Mouse (Mus musculus) cortical plate, adult 2 months (tissue): ENCODE measurements around the gene 1700123O20Rik. TPM values are rescaled to one million over a fixed set of nuclear protein-coding genes. Genes with fewer than 3 reads are reported as not detected.

Source experiments
- H3K27ac ChIP-seq: fragments of 200-500 bp; 2 replicates; pipeline ENCODE4 v1.5.1; 2012; ENCODE audit warnings: low read length, control low read depth, inconsistent platforms; ENCODE audit not compliant: insufficient read depth
- H3K4me1 ChIP-seq: fragments of 200-500 bp; 2 replicates; pipeline ENCODE4 v1.6.1; 2011; ENCODE audit warnings: low read length; ENCODE audit not compliant: control insufficient read depth, insufficient read depth
- H3K4me3 ChIP-seq: fragments of 200-500 bp; 2 replicates; pipeline ENCODE4 v1.5.1; 2011; ENCODE audit warnings: mild to moderate bottlenecking, low read length, control low read depth; ENCODE audit not compliant: insufficient read depth
- CTCF ChIP-seq: fragments of 200-500 bp; IDR thresholded peaks from 2 replicates; pipeline ENCODE4 v1.5.1; 2011; ENCODE audit warnings: mild to moderate bottlenecking, control low read depth, low read length; ENCODE audit not compliant: insufficient read depth; ENCODE audit errors: extremely low read depth
- POLR2A ChIP-seq: fragments of 200-500 bp; IDR thresholded peaks from 2 replicates; pipeline ENCODE4 v1.6.1; 2011; ENCODE audit warnings: mild to moderate bottlenecking, low read length, control low read depth; ENCODE audit not compliant: insufficient read depth; ENCODE audit errors: extremely low read depth
- polyA plus RNA-seq: library from polyadenylated mRNA; depleted of rRNA; stranded (reverse); fragments of >200 nt; gene quantifications from 2 replicates; pipeline ENCODE4 v1.2.3, GENCODE M21; 2012

1700123O20Rik gene
- polyA plus RNA-seq, 1 experiment = 37.9 TPM

DNA sequence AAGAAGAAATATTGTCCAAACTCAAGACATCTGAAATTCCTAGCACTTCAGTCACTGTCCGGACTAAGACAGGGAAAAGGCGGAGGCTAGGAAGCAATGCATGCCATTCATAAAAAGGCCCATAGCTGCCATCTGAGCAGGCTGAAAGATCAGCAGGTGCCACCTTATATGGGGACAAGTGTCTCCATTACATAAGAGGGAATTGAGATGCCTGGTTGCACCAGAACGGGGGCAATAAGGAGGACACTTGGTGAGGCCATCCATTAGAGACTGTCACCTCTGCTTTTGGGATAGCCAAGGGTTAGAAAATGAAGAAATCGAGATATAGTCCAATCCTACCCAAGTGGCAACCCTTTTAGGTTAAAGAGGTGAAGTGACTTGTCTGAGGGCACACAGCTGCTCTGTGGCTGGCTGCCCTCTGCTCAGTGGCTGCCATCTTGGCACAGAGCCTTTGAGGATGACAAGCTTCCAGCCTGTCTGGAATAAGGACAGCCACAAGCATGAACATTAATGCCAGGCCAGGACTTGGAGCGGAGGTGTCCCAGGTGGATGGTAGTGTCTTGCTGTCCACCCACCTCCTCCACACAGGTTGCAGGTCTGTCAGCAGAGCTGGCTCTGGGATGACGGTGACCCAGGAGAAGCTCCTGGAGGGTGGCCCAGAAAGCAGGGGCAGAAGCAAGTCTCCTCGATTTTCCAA lies 34.8 kb downstream of the 1700123O20Rik start:
- H3K4me3 ChIP-seq = no peak overlapping the region
- TF ChIP-seq CTCF (no peak), POLR2A (no peak; the same call in 1 of the 2 replicates)
- H3K4me1 ChIP-seq = no peaks in the 10 kb centered on the region
- no peak overlapping the region for H3K27ac ChIP-seq

DNA sequence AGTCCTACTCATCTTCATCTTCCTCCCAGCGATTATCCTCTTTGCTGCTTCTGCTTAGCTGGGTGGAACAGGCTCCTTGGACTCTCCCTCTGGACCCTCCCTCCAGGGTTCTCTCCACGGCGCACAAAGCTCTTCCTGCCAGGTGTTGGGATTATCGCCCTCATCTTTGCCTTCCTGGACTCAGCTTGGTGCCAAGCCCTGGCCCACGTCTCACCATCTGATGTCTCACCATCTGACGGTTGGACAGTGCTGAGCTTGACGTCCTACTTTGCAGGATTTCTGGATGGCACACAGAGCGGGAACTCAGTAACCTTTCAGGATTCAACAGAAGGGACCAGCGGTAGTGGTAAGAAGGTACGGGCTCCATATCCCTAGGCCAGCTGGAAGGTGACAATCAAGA lies 35.7 kb downstream of the 1700123O20Rik start:
- no peak overlapping the region for H3K4me3 ChIP-seq
- TF ChIP-seq POLR2A = no peak
- TF ChIP-seq CTCF = no peak
- H3K27ac ChIP-seq = no peak overlapping the region
- H3K4me1 ChIP-seq = no peaks in the 10 kb centered on the region

DNA sequence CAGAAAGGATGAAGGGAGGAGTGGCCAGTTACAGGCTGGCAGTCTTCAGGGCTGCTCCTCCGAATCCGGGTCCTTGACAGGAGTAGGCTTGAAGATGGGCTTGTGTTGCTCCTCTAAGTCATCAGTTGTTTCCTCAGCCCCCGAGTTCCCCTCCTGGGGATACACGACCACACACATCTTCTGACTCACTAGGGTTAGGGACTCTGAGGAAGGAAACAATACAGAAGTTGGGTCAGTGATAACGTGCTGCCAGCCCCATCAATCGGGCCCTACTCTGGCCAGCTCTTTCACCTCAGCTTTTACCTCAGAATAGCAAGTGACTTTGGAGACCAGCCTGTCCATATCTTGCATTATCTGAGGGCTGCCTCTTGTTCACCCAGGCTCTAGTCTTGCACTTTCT lies 38.0 kb downstream of the 1700123O20Rik start:
- Histone ChIP-seq H3K27ac (no peak overlapping the region), H3K4me1 (no peaks in the 10 kb centered on the region; the same call in 1 of the 2 replicates), H3K4me3 (no peak overlapping the region)
- TF ChIP-seq POLR2A (no peak), CTCF (no peak)

DNA sequence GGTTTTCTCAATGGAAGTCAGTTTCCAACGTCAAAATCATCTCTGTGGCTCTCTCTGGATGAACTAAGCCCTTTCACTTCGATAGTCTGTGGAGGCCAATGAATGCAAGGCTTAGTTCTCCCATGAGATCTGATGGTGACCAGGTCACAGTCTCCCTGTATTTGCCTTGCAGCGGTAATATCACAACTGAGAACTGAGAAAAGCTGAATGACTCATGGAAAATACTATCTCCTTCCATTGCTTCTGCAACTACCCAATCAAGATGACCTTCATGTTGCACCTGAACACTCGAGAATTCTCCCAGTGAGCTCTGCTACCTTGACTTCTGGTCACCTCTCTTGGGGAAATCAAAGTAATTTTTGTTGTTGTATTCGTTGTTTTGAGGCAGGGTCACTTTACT lies 41.5 kb downstream of the 1700123O20Rik start:
- TF ChIP-seq CTCF = no peak
- Histone ChIP-seq H3K27ac (no peak overlapping the region), H3K4me1 (peaks cover 4% of the 10 kb centered on the region; the same call in 1 of the 2 replicates), H3K4me3 (no peak overlapping the region)

DNA sequence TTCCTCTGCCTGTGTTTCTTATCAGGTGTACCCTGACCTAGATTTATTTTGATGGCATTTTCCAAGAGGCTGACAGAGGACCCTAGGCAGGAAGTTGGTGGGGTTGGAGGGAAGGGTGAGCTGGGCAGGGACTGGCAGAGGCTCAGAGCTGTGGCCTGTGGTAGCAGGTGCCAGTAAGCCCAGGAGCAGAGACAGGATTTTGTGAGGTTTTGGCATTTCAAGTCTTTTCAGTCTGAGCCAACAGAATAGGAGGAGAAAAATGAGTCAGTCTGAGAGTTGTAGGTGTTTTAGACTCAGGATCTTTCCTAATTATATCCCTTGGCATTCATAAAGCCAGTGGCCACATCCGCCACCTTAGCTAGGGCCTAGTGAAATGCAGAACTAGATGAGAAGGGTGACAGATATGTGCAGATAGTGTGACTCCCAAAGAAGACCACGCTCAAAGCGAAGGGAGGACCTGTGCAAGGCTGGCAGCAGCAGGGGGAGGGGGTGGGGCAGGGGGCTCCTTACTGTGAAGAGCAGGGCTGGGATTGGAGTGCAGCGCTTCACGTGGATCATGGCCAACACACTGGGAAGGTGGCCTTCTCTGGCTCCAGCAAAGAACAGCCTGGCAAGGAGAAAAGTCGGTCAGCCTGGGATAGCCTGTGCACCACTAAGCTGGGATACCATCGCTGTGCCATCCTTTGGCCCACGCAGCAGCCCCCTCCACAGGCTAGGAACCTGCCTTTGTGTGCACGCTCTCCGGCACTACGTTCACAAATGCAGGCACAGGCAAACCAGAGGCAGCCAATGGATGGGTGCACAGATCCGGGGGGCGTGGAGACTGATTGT lies 43.0 kb downstream of the 1700123O20Rik start:
- peak overlapping the region; percentile 45 for H3K27ac ChIP-seq
- H3K4me3 ChIP-seq = no peak overlapping the region
- no peak for TF ChIP-seq CTCF
- TF ChIP-seq POLR2A = no peak
- H3K4me1 ChIP-seq = peaks cover 4% of the 10 kb centered on the region; the same call in 1 of the 2 replicates

DNA sequence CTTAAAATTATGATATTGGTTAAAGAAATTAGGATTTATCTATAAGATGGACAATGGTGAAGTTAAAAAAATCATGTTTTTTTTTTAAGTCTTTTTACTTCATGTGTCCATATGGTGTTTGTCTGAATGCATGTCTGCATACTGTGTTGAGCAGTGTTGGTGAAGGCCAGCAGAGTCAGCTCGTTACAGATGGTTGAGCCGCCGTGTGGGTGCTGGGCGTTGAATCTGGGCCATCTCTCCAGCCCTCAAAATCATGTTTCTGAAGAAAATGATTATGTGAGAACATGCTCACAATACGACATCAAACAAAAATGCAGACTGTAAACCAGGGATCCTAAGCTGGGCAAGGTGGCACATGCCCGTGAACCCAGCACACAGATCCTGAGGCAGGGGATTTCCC lies 44.3 kb downstream of the 1700123O20Rik start:
- Histone ChIP-seq H3K4me1 (peaks cover 4% of the 10 kb centered on the region; the same call in 1 of the 2 replicates), H3K27ac (no peak overlapping the region), H3K4me3 (no peak overlapping the region)
- TF ChIP-seq POLR2A (no peak), CTCF (no peak)

DNA sequence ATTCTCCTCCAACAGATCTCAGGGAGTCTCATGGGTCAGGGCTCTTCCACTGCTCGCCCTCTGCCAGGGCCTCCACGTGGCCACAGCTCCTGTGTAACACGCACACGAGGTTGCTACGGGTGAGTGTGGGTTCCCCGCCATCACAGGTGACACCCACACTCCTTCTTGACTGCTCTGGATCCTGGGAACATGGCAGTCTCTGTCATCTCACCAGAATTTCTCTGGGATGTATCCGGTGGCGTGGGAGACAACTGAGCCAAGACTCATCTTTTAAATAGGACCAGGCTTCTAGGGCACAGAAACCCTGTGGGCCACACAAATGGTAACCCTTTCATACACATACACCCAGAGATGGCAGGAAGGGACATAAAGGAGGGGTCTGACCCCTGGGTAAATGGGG lies 46.2 kb downstream of the 1700123O20Rik start:
- TF ChIP-seq POLR2A (no peak), CTCF (no peak)
- 0 out of 2 replicates have a peak overlapping the region, but pooled peaks have one; percentile 28 for H3K27ac ChIP-seq
- no peak overlapping the region for H3K4me3 ChIP-seq
- peaks cover 5% of the 10 kb centered on the region for H3K4me1 ChIP-seq

DNA sequence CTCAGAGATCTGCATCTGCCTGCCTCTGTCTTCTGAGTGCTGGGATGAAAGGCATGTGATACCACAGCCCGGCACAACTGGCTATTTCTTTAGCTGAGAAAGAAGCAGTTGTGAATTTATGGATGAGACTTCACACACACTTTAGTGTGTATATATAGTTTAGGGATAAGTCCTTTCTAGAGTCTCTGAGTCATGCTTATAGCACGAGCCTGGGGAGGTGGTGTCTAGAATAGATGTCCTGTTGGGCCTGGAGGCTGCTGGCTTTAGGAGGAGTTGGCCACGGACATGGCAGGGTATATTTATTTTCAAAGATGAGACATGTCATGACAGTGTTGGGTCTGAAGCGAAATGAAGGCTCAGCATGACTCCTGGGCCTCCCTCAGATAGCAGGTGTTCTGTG lies 48.0 kb downstream of the 1700123O20Rik start:
- Histone ChIP-seq H3K27ac (no peak overlapping the region), H3K4me3 (no peak overlapping the region), H3K4me1 (peaks cover 9% of the 10 kb centered on the region)
- TF ChIP-seq CTCF (no peak), POLR2A (no peak)

DNA sequence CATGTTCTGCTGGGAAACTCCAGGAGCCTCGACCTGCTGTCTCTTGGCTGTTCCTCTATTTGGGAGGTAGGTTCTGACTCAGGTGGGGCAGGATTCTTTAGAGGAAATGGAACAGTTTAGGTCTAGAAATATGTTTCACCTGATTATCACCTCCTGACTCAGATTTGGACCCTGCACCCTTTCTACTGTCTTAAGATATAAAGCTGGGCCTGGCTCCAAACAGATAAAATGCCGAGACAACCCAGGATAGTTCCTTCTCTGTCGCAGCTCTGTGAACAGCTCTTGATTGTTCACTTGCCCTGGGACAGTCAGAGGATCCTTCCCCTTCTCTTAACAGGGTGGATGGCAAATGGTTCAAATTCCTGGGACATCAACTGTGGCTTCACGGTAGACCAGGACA lies 49.2 kb downstream of the 1700123O20Rik start:
- TF ChIP-seq CTCF (no peak), POLR2A (no peak)
- H3K4me3 ChIP-seq = no peak overlapping the region
- peaks cover 7% of the 10 kb centered on the region for H3K4me1 ChIP-seq
- H3K27ac ChIP-seq = no peak overlapping the region
